Mouse (Mus musculus) hematopoietic stem cell, adult 5-6 weeks (primary cell): Measurements from ENCODE around the gene Mthfd1l. TPM values are rescaled to one million over a fixed set of nuclear protein-coding genes. Genes with fewer than 3 reads are reported as not detected.

Source experiments
- ATAC-seq, 2 experiments: fragments of 125-278 bp in 1 of 2; replicated peaks in 1 of 2; 2 replicates each; pipeline ENCODE4 v1.8.0; 2016 to 2017; ENCODE audit warnings: inconsistent platforms in 2 of 2, mild to moderate bottlenecking in 2 of 2, moderate number of reproducible peaks in 2 of 2, low read depth in 1 of 2, moderate TSS enrichment in 1 of 2; ENCODE audit not compliant: low FRiP score in 2 of 2, poor library complexity in 2 of 2, severe bottlenecking in 2 of 2, insufficient read depth in 1 of 2, low TSS enrichment in 1 of 2
- total RNA-seq: library from RNA; stranded (forward); fragments of 172-1452, 232-1000 nt; gene quantifications from 2 replicates; pipeline ENCODE4 v1.2.3, GENCODE M21; 2017

Mthfd1l gene
- total RNA-seq, 1 experiment from 2014 or later: 82.6 TPM

DNA sequence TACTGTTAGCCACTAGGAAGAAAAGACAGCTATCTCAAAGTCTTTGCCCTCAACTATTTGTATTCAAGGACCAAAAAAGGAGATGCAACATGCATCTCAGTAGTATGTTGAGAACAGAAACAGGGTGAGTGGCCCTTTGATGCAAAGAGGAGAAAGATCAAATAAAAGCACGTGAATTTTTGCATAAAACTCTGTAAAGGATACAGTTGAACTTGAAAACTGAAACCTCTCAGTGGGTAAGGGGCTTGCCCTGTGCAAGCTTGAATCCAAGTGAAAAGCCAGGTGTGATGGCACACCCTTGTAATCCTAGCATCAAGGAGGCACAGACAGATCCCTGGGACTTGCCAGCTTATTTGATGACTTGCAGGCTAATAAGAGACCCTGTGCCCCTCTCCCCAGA lies 151.2 kb downstream of the Mthfd1l start:
- no peak for ATAC-seq

DNA sequence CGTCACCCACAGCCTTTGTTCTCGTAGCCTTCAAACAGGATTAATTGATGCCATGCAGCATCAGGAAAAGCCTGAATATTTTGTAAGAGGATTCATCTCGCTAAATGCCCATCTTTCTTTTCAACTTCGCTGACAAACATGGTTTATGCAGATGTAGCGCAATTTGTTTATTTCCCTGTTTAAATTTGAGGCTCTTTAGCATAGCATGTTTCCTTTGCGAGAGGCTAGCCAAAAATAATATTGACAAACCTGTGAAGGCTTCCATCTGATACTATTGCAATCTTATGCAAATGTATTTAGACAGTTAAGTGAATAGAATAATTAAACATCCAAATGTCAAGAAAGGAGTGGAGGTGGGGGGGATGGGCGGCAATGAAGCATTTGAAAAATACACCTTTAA lies 152.3 kb downstream of the Mthfd1l start:
- no peak for ATAC-seq

DNA sequence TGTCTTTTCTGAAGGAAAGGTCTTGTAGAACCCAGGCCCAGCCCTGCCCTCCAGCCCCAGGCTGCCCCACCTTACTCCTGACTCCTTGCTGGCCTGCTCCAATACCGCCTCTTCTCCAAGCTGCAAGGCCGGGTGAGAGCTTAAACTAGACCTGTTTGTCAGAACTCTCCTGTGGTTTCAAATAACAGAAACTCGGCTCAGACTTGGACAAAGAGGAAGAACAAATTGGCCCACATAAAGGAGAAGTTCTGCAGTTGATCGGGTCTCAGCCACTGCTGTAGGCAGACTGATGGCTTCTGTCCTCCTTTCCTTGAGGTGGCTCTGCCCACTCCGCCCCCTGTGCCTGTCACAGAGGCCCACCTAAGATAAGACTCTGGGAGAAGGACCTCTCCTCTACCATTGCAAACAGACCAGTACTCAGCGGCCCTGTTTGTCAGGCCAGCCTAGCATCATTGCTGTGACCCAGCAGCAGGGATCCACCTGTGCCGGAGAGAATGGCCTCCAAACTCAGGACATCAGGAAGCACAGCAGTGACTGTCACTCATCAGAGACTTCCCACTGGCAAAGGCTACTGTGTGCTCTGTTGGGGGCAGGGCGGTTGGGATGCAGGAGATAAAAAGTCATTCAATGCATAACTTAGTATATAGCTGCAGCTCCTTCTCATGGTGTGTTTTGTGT lies 153.6 kb downstream of the Mthfd1l start:
- peak; percentile 88 to 93 for ATAC-seq

DNA sequence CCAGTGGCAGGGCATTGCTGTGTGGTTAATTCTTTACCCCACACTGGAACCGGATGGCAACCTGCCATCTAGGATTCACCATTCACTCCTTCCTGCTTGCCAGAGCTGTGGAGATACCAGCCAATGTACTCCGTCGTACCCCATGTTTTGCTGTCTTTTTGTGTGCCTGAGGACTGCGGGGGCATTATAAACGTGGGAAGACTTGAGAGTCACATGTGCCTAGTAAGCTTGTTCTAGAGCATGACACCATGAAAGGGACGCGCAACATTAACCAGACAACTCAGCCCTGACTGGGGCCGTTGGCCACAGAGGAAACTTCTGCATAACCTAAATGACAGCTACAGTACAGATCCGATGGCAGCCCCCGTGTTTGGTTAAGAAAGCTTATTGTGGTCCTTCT lies 155.5 kb downstream of the Mthfd1l start:
- peak; percentile 38 to 41; a peak in 3 of 4 replicates for ATAC-seq

DNA sequence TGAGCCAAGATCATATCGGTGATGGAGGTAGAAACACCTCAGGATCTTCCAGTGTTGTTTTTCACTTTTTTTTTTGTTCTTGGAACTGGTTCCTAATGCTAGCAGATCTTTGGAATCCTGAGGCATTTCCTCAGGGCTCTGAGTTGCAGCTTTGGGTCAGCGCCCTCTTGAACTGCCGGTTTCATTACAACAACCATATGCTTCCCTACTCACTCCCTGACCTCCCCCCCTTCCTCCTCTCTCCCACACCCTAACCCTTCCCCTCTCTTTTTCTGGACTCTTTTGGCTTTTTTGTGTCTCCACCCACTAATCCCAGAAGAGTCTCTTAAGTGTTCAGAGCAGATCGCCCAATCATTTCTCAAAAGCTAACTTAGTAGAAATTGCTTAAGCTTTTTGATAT lies 156.0 kb downstream of the Mthfd1l start:
- no peak for ATAC-seq

DNA sequence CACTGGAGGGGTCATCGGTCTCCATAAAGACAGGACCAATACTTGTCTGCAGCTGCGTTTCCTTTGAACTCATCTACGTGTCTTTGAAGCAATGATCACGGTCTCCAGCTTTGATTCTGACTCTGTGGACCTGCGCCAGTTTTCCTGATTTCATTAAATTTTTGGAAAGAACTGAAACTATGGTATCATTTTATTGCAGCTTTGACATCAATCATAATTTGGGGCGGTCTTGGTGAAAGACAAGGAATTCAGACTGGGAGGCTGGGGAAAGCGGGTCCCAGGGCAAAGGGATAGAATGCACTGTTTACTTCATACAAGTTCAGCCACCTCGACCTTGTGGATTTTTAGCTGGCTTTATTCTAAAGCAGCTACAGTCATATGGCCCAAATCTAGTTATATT lies 156.5 kb downstream of the Mthfd1l start:
- ATAC-seq: no peak

DNA sequence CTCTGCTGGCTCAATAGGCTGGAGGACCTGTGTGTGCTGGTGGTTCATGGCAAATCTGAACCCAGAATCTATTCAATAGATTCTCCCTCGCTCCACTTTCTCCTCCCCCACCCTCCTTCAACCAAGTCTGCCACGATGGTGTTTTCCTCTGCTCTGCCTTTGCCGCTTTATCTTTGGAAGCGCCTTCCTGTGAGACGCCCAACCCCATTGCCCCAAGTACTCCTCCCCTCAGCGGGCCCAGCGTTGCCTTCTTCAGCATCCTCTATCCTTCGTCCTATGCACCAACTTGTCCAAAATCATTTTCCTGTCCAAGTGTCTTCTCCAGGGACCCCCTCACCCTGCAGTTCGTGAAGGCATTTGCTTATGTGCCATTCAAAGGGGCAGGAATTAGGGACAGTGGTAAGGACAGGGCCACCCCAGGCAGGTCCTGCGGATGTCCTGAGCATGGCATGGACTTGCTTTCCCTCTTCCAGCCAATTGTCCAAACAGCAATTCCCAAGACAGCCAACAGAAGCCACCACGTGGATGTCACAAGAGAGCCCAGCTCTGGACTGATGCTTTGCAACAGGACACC lies 157.2 kb downstream of the Mthfd1l start:
- no peak for ATAC-seq

DNA sequence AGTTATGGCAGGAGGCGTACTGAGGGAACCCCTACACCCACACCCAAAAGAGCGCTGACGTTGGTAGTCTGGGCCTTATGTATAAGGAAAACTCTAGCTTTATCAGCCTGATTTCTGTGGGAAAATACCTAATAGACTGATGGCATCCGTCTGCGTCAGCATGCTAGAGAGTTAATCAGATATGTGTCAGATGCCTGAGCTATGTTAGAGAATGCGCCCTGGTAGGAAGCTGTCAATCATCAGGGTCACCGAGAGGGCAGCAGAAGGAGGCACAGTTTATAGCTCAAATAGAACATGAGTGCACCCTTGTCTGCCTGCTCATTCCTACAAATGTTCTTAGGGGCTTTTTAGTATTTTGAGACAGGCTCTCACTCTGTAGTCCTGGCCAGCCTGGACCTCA lies 159.8 kb downstream of the Mthfd1l start:
- ATAC-seq: peak in 1 of 2 experiments; percentile 12; a peak in 1 of 4 replicates

DNA sequence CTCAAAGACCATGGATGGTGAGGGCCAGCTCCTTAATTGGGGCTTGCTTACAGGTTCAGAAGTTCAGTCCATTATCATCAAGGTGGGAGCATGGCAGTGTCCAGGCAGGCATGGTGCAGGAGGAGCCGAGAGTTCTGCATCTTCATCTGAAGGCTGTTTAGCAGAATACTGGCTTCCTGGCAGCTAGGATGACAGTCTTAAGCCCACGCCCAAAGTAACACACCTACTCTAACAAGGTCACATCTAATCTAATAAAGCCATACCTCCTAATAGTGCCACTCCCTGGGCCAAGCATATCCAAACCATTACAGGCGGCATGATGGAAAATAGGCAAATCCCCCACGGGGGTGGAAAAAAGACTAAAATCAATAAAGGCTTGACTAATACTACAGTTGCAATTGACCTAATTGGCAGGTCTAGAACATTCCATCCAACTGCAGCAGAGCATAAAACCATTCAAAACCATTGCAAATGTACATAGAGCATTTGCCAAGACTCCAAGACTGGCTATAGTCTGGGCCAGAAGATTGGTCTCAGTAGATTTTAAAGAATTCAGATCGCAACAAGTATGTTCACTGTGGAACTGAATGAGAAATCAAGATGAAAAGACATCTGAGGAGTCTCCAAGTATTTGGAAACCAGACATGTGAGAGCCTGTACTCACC lies 162.3 kb downstream of the Mthfd1l start:
- ATAC-seq: no peak

DNA sequence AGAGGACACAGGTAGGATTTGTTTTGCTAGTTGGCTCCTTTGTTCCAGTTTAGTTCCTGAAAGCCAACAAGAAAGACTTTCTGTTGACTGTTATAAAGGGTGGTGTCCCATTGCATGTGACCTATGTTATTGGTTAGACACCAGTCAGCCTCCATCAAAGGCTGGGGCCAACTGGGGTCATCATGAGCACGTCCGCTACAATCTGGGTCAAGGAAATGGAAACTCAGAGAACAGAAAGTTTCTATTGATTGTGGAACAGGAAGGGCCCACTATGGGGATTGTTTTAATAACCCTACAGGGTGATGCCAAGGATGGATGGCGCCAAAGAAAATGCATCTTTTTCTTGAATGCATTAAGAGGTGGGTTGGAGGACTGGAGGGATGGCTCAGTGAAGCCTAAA lies 166.6 kb downstream of the Mthfd1l start:
- ATAC-seq: no peak

DNA sequence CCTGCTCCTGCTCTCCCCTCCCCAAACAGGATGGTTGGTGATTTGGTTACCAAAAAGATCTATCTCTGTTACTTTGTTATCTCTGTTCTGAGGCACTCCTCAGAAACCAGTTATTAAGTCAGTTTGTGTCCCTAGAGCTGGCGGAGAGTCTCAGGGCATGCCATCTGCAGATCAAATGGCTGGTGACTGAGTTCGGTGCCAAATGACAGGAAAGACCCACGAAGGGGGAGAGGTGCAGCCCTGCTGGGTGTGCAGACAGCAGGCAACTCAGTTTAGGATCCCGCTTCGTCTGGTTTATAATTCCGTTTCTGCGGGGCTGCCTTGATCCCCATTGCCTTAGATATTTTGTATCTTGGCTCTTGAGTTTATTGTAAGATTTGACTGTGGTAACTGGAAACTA lies 168.8 kb downstream of the Mthfd1l start:
- no peak for ATAC-seq

DNA sequence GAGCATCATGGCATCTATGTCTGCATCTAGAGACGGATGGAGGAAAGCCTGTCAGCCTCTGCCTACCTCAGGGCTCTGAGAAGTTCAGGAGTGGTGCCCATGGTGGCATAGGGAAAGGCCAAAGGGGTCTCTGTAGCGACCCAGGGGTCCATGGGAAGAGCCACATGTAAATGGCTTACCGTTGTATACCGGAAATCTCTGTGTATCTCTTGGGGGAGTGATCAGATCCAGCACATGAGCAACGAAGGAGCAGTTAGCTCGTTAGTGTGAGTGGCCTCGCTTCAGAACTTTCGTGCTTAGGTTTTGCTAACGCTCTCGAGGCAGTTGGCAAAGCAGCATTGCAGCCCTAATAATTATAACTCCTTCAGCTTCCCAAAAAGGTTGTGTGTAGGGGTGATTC lies 169.9 kb downstream of the Mthfd1l start:
- no peak for ATAC-seq

DNA sequence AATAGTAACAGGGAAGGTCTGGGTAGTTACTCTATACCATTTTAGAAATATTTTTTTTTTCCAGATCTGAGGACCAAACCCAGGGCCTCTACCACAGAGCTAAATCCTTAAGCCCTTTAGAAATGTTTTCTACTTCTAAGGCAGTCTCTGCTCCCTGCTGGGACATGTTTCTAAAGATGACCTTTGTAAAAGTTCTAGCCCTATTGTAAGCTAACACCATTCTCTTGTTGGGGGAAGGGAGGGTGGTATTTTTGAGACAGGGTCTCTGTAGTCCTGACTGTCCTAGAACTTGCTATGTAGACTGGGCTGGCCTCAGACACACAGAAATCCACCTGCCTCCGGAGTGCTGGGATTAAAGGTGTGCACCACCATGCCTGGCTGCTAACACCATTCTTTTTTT lies 170.5 kb downstream of the Mthfd1l start:
- ATAC-seq: no peak

DNA sequence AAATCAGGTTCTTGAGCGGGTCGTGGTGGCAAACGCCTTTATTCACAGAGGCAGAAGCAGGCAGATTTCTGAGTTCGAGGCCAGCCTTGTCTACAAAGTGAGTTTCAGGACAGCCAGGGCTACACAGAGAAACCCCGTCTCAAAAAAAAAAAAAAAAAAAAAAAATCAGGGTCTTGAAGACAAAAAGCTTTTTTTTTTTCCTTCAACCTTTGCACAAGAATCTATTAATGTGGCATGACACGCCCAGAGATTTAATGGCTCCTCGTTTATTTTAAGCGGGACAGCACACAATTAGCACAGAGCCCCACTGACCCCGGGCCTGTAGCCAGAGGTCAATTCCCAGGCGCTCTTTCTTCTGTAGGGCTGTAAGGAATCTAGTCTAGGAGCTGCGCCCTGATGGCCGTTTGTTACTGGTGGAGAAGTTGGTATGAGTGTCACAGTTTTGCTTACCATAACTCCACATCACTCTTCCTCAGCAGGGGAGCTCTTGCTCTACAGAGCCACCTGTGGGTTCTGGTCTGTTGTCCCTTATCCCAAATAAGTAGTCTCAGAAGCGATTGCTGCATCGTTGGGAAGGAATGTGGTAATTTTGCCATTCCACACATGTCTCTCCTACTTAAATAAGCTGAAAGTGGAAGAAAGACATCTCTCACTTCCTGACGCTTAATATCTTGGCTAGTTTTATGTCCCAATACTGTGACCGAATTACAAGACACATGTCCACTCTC lies 172.3 kb downstream of the Mthfd1l start:
- no peak for ATAC-seq

DNA sequence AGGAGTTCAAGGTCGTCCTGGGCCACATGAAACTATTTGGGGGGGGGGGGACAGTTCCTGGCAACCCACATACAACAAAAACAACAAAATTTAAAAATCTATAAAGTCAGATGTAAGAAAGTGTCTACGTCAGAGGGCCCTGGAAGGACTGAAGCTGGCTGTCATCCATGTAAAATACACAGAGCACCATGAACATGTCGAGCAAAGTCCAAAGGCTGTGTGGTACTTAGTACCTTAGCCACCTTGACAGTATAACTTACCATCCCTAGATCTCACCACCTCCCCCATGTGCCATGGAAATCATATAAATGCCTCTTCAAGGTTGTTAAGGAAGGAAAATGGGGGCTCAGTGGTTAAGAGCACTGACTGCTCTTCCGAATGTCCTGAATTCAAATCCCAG lies 174.0 kb downstream of the Mthfd1l start:
- no peak for ATAC-seq

DNA sequence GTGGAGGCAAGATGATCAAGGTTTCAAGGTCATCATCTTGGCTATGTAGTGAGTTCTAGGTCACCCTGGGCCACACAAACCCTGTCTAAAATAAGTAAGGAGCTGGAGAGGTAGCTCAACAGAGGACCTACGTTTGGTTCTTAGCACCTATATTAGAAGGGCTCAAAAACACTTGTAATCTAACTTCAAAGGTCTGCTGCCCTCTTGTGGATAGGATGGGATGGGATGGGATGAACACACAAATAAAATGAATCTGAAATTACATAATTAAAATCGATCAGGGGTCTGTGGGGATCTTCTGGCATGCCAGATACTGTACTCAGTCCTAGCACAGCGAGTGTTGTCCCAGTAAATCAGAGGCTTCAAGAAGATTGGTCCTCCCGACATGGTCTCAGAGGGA lies 178.2 kb downstream of the Mthfd1l start:
- no peak for ATAC-seq

DNA sequence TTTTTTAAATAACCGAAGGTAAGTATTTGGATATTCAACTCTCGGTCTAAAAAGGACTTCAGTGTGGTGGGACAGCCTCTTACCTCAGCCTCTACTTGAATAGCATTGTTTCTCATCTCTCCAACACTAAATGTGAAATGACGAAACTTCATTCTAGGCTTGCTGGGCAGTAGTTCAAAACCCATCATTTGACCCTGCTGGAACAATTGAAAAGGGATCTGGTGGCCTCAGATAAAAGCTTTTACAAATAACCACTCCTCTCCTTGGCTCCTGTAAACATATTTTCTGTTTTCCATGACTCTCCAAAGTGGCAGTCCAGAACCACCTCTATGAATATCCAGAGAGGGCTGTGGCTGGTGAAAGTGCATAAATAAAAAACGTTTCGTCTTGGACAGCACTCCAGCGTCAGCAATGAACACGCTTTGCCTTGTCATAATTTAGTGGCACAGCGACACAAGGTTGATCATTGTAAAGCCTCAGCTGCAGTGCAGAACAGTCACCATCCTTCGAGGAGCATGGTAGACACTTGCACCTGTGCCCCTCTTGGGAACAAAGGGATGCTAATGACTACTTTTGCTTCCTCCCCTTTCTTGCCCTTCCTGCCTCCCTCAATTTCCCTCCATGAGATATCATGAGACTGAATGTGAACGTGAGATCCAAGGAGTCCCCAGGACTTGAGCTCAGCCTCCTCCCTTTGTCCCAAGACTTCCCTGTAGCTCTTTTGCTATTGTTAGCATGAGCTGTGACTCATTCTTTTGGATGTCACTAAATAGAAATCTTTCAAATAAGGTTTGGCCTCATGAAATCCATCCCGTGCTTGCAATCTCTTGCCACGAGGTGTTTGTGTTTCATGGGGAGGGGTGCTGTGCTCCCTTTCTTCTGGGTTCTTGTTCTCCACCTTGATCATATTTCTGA lies 179.2 kb downstream of the Mthfd1l start:
- no peak for ATAC-seq
